Mouse (Mus musculus): ENCODE measurements at regions not wholly inside any gene's neighbourhood (a gene's known extent, or its start where the extent isn't known, plus 50 kb on each side); places are given as distances from the start of the nearest gene placed in this dataset.

- no peak for DNase-seq
These were observed 147.2 kb upstream of the Plscr5 start for GRCm38 (mm10) chr9:92045472-92045905.

DNA sequence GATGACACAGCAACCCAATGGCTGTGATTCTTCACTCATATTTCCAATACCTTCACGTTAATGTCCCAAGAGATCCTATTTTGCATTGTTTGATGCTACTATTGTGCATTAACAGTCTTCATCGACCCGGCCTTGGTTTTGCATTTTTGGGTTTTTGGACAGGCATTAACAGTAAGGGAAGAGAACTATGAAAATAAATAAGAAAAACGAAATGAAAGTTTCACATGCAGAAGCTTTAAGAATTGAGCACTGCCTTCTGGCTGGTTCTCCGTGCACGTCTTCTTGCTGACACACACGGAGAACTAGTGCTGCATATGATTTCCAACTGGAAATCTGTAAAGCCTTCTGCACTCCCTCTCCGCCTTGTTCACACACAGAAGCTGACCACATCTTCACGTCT lies 148.6 kb upstream of the Plscr5 start:
- no peak for DNase-seq

GRCm38 (mm10) chr9:92016521-92016920 lies 176.2 kb upstream of the Plscr5 start:
- no peak for DNase-seq

DNA sequence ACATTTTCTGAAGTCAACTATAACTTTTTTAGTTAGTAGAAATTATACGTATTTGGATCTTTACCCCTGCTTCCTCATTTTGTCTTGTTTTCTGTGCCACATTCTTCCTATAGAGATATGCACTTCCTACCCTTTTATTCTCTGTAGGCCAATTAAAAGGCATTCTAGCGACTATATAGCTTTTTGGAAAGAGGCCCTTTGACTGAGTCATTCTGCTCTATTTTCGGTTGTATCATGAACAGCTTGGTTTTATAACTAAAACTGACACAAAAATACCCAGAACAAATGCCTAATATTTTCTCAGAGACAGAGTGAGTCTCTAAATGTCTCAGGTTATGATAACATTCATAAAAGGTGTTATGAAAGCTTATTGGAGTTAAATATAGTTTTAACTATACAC lies 176.8 kb upstream of the Plscr5 start:
- no peak for DNase-seq

DNA sequence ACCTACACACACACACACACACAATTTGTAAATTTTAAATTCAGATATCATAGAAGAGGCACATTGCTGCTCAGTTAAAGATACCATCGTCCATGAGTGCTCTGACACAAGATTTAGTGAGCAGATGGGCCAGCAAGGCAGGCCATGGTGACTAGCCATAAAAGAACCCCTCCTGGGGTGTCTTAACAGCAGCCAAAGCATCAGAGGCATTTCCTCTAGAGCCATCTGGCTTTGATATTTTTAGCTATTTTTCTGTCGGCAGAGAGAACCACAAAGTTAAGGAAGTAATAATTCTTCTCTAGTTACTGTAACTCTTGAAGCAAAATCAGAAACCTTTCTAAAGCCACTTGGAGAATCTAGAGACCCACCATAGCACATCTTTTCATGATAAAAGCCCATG lies 204.5 kb upstream of the Plscr5 start:
- no peak for DNase-seq

DNA sequence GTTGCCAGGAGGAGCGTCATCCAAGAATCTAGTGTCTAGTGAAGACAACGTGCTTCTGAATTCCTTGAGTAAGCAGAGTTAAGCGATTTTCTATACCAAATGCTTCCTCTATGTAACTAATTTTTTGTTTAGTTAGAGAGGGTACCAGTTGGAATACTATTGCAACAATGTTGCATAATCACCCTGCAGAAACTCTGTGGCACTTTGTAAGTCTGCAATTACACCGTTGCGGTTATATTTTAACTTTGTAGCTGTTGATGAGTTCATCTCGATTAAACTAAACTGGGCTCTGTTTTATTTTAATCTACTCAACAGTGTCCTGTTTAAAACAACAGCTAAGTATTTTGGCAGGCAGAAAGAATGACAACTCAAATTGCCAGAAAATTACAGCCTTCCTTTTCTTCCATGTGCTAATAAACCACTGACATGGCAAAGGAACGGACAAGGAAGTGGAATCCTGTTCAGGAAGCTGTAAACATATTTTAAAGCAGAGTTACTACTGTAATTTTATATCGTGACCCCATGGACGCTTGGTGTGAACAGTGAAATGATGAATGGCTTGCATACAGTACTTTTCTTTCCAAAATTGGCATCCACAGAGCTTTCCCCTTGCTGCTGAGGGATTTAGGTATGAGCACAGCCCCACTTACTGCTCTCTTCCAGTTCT lies 210.6 kb upstream of the Plscr5 start:
- DNase-seq: peak in 1 of 2 experiments; percentile 55

DNA sequence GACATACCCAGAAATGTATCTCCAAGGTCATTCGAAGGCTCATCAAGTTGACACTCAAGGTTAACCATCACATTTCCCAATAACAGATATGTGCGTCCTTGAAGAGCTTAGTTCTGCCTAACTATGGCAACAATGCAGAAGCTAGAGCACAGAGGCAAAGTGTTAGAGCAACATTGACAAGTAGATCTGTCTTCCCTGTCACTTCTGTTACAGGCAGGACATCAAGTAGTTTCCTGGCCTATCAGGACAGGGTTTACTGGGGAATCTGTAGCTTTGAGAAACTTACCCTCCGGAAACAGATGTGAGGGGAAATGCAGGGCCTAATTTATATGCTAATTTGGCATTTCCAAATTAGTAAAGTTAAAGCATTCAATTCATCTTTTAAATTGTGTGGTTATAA lies 211.2 kb upstream of the Plscr5 start:
- no peak for DNase-seq

DNA sequence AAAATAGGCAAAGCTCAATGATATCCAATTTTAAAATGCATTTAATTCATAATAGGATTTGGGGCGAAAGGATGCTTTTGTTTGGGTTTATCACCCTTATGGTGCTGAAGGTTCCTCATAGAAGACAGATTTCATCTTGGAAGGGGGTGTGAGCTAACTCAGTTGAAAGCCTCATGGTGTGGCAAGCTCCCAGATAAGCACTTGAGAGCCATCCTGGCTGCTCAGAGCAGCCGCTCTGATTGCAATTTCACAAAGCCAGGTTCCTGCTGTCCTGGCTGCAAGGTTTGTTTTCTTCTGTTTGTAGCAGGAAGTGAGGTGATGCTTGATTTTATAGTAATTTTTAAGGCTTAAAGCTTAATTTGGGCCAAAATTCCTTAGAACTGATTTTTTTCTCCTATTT lies 228.7 kb upstream of the Plscr5 start:
- no peak for DNase-seq

- DNase-seq: no peak
These were observed 230.0 kb upstream of the Plscr5 start for GRCm38 (mm10) chr9:91962726-91963125.

GRCm38 (mm10) chr9:91961666-91962065 lies 231.1 kb upstream of the Plscr5 start:
- DNase-seq: no peak

- no peak for DNase-seq
These were observed 232.0 kb upstream of the Plscr5 start for GRCm38 (mm10) chr9:91960556-91961325.

- no peak for DNase-seq
These were observed 233.1 kb upstream of the Plscr5 start for GRCm38 (mm10) chr9:91959592-91959991.

GRCm38 (mm10) chr9:91959076-91959475 lies 233.7 kb upstream of the Plscr5 start:
- DNase-seq: no peak

- no peak for DNase-seq
These were observed 234.3 kb upstream of the Plscr5 start for GRCm38 (mm10) chr9:91958421-91958820.

- no peak for DNase-seq
These were observed 235.7 kb upstream of the Plscr5 start for GRCm38 (mm10) chr9:91957061-91957460.

DNA sequence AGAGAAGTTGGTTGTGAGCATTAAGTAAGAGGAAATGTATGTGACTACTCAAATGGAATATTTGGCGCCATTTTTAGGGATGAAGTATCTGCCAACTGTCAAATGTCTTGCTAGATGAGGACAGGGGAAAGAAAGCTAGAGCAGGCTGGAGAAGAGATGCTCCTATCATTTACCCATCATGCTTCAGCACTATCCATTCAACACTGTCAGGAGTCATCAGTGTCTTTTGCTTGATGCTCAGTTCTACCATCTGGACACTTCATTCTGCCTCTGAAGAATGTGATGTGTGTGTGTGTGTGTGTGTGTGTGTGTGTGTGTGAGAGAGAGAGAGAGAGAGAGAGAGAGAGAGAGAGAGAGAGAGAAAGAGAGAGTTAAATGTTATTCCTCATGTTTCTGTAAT lies 244.0 kb upstream of the Plscr5 start:
- no peak for DNase-seq

- no peak for DNase-seq
These were observed 250.7 kb upstream of the Plscr5 start for GRCm38 (mm10) chr9:91942001-91942400.

GRCm38 (mm10) chr9:91938729-91939128 lies 254.0 kb upstream of the Plscr5 start:
- no peak for DNase-seq

GRCm38 (mm10) chr9:91904066-91904465 lies 288.7 kb upstream of the Plscr5 start:
- no peak for DNase-seq

- DNase-seq: no peak
These were observed 291.8 kb upstream of the Plscr5 start for GRCm38 (mm10) chr9:91900956-91901355.

DNA sequence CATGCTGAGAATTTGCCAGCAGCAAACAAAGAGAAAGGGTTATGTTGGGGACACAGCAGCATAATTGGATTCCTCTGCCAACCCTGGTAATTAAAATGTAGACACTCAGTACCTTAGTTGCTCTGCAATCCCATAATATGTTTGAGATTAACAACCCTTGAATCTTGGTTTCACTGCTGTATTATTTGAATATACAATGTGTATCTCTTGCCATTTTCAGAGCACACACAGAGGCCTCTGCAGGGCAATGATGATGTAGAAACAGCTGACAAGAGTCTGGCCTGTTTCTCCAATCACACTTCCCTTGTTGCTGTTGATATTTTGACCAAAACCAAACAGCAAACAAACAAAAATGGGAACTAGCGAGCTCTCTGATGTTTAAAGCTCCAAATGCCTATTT lies 315.9 kb upstream of the Plscr5 start:
- DNase-seq: no peak

- no peak for DNase-seq
These were observed 361.2 kb upstream of the Plscr5 start for GRCm38 (mm10) chr9:91831556-91831955.

- DNase-seq: no peak
These were observed 368.8 kb upstream of the Plscr5 start for GRCm38 (mm10) chr9:91823733-91824487.
